Mouse (Mus musculus): ENCODE measurements around the gene Sec63. TPM values are rescaled to one million over a fixed set of nuclear protein-coding genes. Genes with fewer than 3 reads are reported as not detected.

The Sec63 gene
- polyA plus RNA-seq, 1 experiment from 2014 or later = 17.2 TPM

DNA sequence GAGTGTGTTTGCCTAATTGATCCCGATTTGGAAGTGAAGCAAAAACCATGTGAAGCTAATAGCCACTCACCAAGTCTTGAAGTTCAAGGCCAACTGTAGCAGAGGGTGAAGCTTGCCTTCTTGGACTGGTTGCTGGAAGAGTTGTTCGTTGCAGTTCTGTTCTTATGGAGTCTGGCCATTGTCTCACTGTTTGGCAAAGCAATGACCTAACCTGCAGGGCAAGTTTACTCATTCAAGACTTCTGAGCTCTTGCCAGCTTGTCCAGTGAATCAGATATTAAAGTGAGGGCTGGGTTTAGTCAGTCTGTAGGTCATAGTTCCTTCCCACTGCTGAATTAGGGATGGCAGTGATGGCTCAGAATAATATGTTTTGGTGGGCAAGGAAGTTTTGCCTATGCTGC lies 7.0 kb upstream of the Sec63 start:
- no peak for DNase-seq (ENCODE audit: low spot score)
- Histone ChIP-seq H3K9me3 (ENCODE audit: control insufficient read depth, low read length) (no peaks in the 10 kb centered on the region), H3K9ac (no peak overlapping the region), H3K4me2 (replicated peaks) (no peak overlapping the region), H3K4me3 (replicated peaks; ENCODE audit: low read length) (no peak overlapping the region), H3K27me3 (ENCODE audit: control insufficient read depth, insufficient read depth, low read length) (no peaks in the 10 kb centered on the region), H3K27ac (no peak overlapping the region), H3K36me3 (replicated peaks; ENCODE audit: control insufficient read depth, insufficient read depth) (no peaks in the 10 kb centered on the region), H3K4me1 (replicated peaks; ENCODE audit: control insufficient read depth, insufficient read depth, low read length) (no peaks in the 10 kb centered on the region)
- 78% methylated on average over 2 of the region's 2 CpGs for WGBS
- no peak for ATAC-seq (ENCODE audit: low FRiP score)

DNA sequence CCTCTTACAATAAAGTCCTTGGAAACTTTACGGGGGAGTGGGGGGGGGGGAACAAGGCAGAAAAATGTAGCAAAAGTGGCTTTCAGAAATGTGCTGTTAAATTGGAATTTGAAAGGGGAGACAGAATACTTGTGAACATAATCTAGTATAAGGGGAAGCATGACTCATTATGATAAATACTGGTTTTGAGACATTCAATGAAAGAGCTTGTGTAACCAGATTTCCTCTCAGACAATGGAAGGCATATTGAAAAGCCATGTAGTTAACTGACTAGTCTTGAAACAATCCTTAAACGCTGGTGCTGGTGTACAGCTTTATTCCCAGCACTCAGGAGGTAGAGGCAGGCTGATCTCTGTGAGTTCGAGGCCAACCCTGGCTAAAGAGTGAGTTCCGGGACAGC lies 1.6 kb upstream of the Sec63 start:
- DNase-seq (ENCODE audit: low spot score) = no peak
- H3K4me2 ChIP-seq (replicated peaks) = no peak overlapping the region
- no peak overlapping the region for H3K4me3 ChIP-seq (replicated peaks; ENCODE audit: low read length)
- no peaks in the 10 kb centered on the region for H3K9me3 ChIP-seq (ENCODE audit: control insufficient read depth, low read length)
- ATAC-seq (ENCODE audit: low FRiP score) = no peak
- H3K27ac ChIP-seq = no peak overlapping the region
- no peaks in the 10 kb centered on the region for H3K36me3 ChIP-seq (replicated peaks; ENCODE audit: control insufficient read depth, insufficient read depth)
- WGBS = 91% methylated on average over 4 of the region's 4 CpGs
- H3K9ac ChIP-seq = no peak overlapping the region
- no peaks in the 10 kb centered on the region for H3K27me3 ChIP-seq (ENCODE audit: control insufficient read depth, insufficient read depth, low read length)
- H3K4me1 ChIP-seq (replicated peaks; ENCODE audit: control insufficient read depth, insufficient read depth, low read length) = peaks cover 22% of the 10 kb centered on the region

DNA sequence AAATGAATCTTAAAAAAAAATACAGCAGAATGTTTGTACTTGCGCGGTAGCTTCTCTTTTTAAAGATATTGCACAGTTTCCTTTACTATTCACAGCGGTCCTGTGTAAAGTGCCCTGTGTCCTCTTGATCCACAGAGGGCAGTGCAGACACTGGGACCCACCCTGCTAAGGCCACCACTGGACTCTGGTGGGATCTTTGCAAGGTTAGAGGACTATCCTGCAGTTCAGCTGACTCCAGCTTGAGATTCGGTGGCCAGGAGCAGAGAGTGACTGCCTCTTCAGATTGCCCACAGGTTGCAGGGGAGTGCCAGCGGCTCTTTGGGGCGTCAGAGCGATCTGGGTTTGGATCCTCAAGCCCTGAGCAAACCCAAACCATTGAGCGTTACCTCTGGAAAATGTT lies 967 bp upstream of the Sec63 start:
- DNase-seq (ENCODE audit: low spot score) (no peak), ATAC-seq (ENCODE audit: low FRiP score) (no peak)
- Histone ChIP-seq H3K9me3 (ENCODE audit: control insufficient read depth, low read length) (no peaks in the 10 kb centered on the region), H3K4me2 (replicated peaks) (no peak overlapping the region), H3K4me1 (replicated peaks; ENCODE audit: control insufficient read depth, insufficient read depth, low read length) (peaks cover 25% of the 10 kb centered on the region), H3K36me3 (replicated peaks; ENCODE audit: control insufficient read depth, insufficient read depth) (no peaks in the 10 kb centered on the region), H3K27ac (no peak overlapping the region), H3K4me3 (replicated peaks; ENCODE audit: low read length) (no peak overlapping the region), H3K27me3 (ENCODE audit: control insufficient read depth, insufficient read depth, low read length) (no peaks in the 10 kb centered on the region), H3K9ac (no peak overlapping the region)
- whole genome bisulfite sequencing = 60% methylated on average over 8 of the region's 8 CpGs

DNA sequence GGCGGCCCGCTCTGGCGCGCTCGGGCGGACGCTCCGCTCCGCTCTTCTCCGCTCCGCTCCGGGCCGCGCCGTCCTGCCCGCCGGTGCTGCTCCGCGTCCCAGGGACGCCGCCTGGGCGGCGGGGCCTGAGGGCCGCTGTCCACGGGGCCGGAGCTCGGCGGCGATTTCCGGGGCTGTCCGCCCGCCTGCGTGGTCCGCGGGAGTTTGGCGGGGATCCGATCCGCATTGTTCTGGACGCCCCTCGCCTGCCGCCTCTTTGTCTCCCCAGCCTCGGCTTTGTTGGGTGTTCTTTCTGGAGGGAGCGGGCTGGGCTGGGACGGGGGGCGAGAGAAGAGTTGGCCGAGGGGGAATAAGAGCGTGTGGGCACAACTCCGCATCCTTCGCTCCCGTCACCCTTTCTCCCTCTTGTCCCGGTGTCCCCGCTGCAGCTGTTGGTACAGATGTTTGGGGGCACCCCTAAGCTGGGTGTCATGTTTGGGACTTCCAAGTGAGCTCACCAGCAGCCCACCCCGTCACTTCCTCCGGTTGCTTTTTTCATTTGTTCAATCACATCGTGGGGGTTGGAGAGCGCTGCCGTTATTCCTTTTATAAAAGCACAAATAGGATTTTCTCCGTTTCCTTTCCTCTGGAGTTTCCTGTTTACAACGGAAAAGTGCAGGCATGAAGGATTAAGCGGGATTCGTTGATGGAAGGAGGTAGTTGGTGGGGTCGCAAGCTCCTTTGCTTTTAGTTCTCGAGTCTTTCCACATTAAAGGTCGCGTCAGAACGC lies 789 bp downstream of the Sec63 start:
- WGBS = under 1% methylated on average over 57 of the region's 66 CpGs
- Histone ChIP-seq H3K4me1 (replicated peaks; ENCODE audit: control insufficient read depth, insufficient read depth, low read length) (peaks cover 25% of the 10 kb centered on the region), H3K4me3 (replicated peaks; ENCODE audit: low read length) (peak overlapping the region; percentile 98), H3K36me3 (replicated peaks; ENCODE audit: control insufficient read depth, insufficient read depth) (no peaks in the 10 kb centered on the region), H3K4me2 (replicated peaks) (peak overlapping the region; percentile 91), H3K9ac (peak overlapping the region; percentile 93), H3K27me3 (ENCODE audit: control insufficient read depth, insufficient read depth, low read length) (no peaks in the 10 kb centered on the region), H3K27ac (peak overlapping the region; percentile 96), H3K9me3 (ENCODE audit: control insufficient read depth, low read length) (no peaks in the 10 kb centered on the region)
- ATAC-seq (ENCODE audit: low FRiP score) (peak; percentile 54), DNase-seq (ENCODE audit: low spot score) (peak; percentile 60)

DNA sequence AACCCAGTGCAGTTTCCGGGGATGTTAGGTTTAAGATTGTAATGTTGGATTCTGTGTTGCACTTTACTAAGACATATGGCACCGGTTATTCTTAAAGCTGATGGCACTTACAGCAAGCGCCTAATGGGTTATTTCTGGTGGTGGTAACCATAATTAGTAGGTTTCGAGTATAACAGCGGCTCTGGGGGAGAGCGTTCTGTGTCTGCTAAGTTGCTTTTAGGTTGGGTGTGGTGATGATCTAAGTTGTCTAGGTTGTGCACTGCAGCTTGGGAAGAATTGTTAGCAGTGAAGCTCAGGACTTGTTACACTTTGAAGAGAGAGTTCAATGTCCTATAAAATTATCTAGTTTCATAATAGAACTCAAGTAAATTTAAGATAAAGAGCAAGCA lies 1.4 kb downstream of the Sec63 start:
- ATAC-seq (ENCODE audit: low FRiP score) (no peak), DNase-seq (ENCODE audit: low spot score) (no peak)
- H3K4me2 ChIP-seq (replicated peaks) = peak overlapping the region; percentile 91
- H3K36me3 ChIP-seq (replicated peaks; ENCODE audit: control insufficient read depth, insufficient read depth) = no peaks in the 10 kb centered on the region
- WGBS = 1% methylated on average over 6 of the region's 6 CpGs
- no peaks in the 10 kb centered on the region for H3K27me3 ChIP-seq (ENCODE audit: control insufficient read depth, insufficient read depth, low read length)
- H3K9me3 ChIP-seq (ENCODE audit: control insufficient read depth, low read length) = no peaks in the 10 kb centered on the region
- H3K9ac ChIP-seq = peak overlapping the region; percentile 93
- peak overlapping the region; percentile 96 for H3K27ac ChIP-seq
- peaks cover 25% of the 10 kb centered on the region for H3K4me1 ChIP-seq (replicated peaks; ENCODE audit: control insufficient read depth, insufficient read depth, low read length)
- H3K4me3 ChIP-seq (replicated peaks; ENCODE audit: low read length) = peak overlapping the region; percentile 98

DNA sequence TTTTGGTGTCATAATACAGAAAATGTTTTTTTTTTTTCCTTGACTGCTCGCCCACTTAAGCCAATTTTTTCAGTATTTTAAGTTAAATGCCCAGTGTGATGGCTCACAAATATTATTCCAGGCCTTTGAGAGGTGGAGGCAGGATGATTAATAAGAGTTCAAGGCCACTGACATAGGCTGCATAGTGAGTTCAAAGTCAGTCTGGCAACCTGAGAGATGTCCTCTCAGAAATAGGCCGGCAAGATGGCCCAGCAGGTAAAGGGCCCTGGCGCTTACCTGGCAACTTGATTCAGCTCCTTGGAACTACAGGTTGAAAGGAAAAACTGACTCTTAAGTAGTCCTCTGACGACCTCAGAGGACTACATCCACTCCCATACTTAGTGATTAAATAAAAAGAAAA lies 1.9 kb downstream of the Sec63 start:
- Histone ChIP-seq H3K4me1 (replicated peaks; ENCODE audit: control insufficient read depth, insufficient read depth, low read length) (peaks cover 25% of the 10 kb centered on the region), H3K4me3 (replicated peaks; ENCODE audit: low read length) (peak overlapping the region; percentile 98), H3K9ac (peak overlapping the region; percentile 93), H3K4me2 (replicated peaks) (peak overlapping the region; percentile 91), H3K36me3 (replicated peaks; ENCODE audit: control insufficient read depth, insufficient read depth) (no peaks in the 10 kb centered on the region), H3K27me3 (ENCODE audit: control insufficient read depth, insufficient read depth, low read length) (no peaks in the 10 kb centered on the region), H3K9me3 (ENCODE audit: control insufficient read depth, low read length) (no peaks in the 10 kb centered on the region), H3K27ac (no peak overlapping the region)
- ATAC-seq (ENCODE audit: low FRiP score) (no peak), DNase-seq (ENCODE audit: low spot score) (no peak)
- 44% methylated on average over 4 of the region's 4 CpGs for WGBS

DNA sequence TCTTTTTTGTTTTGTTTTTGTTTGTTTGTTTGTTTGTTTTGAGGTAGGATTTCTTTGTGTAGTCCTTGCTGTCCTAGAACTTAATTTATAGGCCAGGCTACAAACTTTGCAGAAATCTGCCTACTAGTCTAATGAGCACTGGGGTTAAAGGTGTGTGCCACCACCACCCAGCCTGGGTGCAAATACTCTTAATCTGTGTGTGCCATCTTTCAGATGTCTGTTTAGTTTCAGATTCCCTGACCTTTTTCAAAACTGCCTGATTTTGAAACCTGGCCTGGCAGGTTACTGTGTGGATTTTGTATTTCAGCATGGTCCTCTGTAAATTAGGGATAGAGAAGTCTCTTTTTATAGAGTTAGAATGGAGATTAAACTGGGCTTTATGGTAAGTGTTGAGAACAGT lies 4.0 kb downstream of the Sec63 start:
- Histone ChIP-seq H3K4me1 (replicated peaks; ENCODE audit: control insufficient read depth, insufficient read depth, low read length) (peaks cover 25% of the 10 kb centered on the region), H3K36me3 (replicated peaks; ENCODE audit: control insufficient read depth, insufficient read depth) (no peaks in the 10 kb centered on the region), H3K9ac (no peak overlapping the region), H3K4me3 (replicated peaks; ENCODE audit: low read length) (no peak overlapping the region), H3K9me3 (ENCODE audit: control insufficient read depth, low read length) (no peaks in the 10 kb centered on the region), H3K27me3 (ENCODE audit: control insufficient read depth, insufficient read depth, low read length) (no peaks in the 10 kb centered on the region), H3K4me2 (replicated peaks) (no peak overlapping the region), H3K27ac (no peak overlapping the region)
- DNase-seq (ENCODE audit: low spot score) (no peak), ATAC-seq (ENCODE audit: low FRiP score) (no peak)

DNA sequence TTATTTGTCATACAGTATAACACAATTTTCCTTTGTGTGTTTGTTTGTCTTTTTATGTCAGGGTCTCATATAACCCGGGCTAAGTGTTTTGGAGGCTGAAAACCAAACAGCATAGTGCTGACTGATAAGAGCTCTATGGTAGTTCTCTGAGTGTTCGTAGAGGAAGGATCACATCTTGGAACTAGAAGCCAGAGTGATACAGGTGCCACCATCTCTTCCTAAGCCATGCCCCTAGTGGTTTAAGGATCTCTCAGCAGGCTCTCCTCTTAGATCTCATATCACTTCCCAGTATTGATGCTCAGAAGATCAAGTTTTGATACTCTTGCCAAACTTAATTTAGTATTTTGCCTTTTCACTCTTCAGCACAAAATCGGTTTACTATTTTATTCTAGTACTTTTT lies 14.2 kb downstream of the Sec63 start:
- Histone ChIP-seq H3K36me3 (replicated peaks; ENCODE audit: control insufficient read depth, insufficient read depth) (no peaks in the 10 kb centered on the region), H3K9ac (no peak overlapping the region), H3K4me3 (replicated peaks; ENCODE audit: low read length) (no peak overlapping the region), H3K9me3 (ENCODE audit: control insufficient read depth, low read length) (no peaks in the 10 kb centered on the region), H3K4me1 (replicated peaks; ENCODE audit: control insufficient read depth, insufficient read depth, low read length) (no peaks in the 10 kb centered on the region), H3K27me3 (ENCODE audit: control insufficient read depth, insufficient read depth, low read length) (no peaks in the 10 kb centered on the region), H3K4me2 (replicated peaks) (no peak overlapping the region), H3K27ac (no peak overlapping the region)
- ATAC-seq (ENCODE audit: low FRiP score) (no peak), DNase-seq (ENCODE audit: low spot score) (no peak)
- 93% methylated on average over 3 of the region's 3 CpGs for WGBS

DNA sequence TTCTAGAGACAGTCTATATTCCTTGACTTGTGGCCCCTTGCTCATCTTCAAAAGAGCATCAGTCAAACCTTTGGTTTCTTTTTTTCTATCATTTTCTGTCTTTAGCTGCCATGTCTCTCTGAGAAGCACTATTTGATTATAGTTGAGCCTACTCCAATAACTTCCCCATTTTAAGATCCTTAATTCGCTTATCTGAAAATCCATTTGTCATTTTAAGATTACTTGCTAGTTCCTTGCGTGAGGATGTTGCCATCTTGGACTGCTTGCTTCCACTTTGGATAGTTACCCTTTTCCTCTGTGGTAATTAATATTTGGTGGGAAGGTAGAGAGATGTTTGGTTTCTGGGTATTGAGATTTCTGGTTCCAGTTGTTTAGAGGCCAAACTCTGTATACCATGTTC lies 19.5 kb downstream of the Sec63 start:
- Histone ChIP-seq H3K4me3 (replicated peaks; ENCODE audit: low read length) (no peak overlapping the region), H3K27ac (no peak overlapping the region), H3K4me1 (replicated peaks; ENCODE audit: control insufficient read depth, insufficient read depth, low read length) (no peaks in the 10 kb centered on the region), H3K27me3 (ENCODE audit: control insufficient read depth, insufficient read depth, low read length) (no peaks in the 10 kb centered on the region), H3K4me2 (replicated peaks) (no peak overlapping the region), H3K36me3 (replicated peaks; ENCODE audit: control insufficient read depth, insufficient read depth) (peaks cover 8% of the 10 kb centered on the region), H3K9me3 (ENCODE audit: control insufficient read depth, low read length) (no peaks in the 10 kb centered on the region), H3K9ac (no peak overlapping the region)
- 91% methylated on average over 2 of the region's 2 CpGs for WGBS
- DNase-seq (ENCODE audit: low spot score) = no peak
- no peak for ATAC-seq (ENCODE audit: low FRiP score)

DNA sequence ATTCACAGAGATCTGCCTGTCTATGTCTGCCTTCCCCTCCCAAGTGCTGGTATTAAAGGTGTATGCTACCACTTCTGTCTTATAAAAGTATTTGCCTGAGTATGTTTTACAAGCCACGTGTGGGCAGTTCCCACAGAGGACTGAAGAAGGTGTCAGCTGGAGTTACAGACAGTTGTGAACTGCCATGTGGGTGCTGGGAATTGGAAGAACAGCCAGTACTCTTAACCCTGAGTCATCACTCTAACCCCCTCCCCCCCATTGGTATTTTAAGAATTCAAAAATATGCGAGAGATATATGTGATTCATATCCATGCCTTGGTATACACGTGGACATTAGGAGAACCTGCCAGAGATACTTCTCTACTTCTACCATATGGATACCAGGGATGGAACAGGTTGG lies 20.4 kb downstream of the Sec63 start:
- no peak overlapping the region for H3K4me2 ChIP-seq (replicated peaks)
- H3K9ac ChIP-seq = no peak overlapping the region
- H3K9me3 ChIP-seq (ENCODE audit: control insufficient read depth, low read length) = no peaks in the 10 kb centered on the region
- no peaks in the 10 kb centered on the region for H3K27me3 ChIP-seq (ENCODE audit: control insufficient read depth, insufficient read depth, low read length)
- no peaks in the 10 kb centered on the region for H3K4me1 ChIP-seq (replicated peaks; ENCODE audit: control insufficient read depth, insufficient read depth, low read length)
- WGBS = 77% methylated on average over 3 of the region's 3 CpGs
- ATAC-seq (ENCODE audit: low FRiP score) (no peak), DNase-seq (ENCODE audit: low spot score) (no peak)
- H3K27ac ChIP-seq = no peak overlapping the region
- no peak overlapping the region for H3K4me3 ChIP-seq (replicated peaks; ENCODE audit: low read length)
- H3K36me3 ChIP-seq (replicated peaks; ENCODE audit: control insufficient read depth, insufficient read depth) = peaks cover 10% of the 10 kb centered on the region
